Mouse (Mus musculus): ENCODE data around the gene Rrbp1. TPM values are rescaled to one million over a fixed set of nuclear protein-coding genes. Genes with fewer than 3 reads are reported as not detected.
A peak's percentile ranks its signal among the peaks of the same experiment; 100 is the strongest.

Gene Rrbp1
- total and polyA plus RNA-seq, 3 experiments: 39.7 to 85.3 (median 70.6) TPM

DNA sequence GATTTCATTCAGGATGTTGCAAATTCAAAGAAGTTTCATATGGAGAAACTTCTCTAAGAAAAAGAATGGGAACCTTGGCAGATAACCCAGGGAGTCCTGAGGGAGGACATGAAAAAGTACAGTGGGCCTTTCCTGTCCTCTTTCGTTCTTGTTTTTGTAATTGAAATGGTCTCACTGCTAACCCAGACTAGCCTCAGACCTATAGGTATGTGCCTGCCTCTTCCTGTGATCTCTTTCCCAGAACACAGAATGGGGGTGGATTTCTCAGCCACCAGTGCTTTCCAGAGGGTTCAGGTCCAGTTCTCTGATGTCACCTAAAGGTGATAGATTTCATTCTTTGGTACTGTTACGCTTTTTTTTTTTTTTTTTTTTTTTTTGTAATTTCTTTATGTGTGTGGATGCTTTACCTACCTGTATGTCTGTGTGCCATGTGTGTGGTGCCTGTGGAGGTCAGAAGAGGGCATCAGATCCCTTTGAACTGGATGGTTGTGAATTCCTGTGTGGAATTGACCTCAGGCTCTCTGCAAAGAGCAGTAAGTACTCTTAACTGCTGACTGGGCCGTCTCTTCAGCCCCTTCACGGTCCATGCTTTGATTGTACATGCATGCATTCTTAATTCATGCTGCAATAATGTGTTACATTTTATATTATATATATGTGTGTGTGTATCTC lies 92.1 kb downstream of the Rrbp1 start:
- no peak for TF ChIP-seq GATA1 (IDR thresholded peaks at IDR 0.05; ENCODE audit: borderline replicate concordance, low read length)
- no peak for TF ChIP-seq POLR2AphosphoS5 (IDR thresholded peaks at IDR 0.05; ENCODE audit: insufficient replicate concordance, low read depth, low read length)
- no peak for TF ChIP-seq GATA2 (IDR thresholded peaks at IDR 0.05; ENCODE audit: borderline replicate concordance, low read depth, low read length)
- no peak for TF ChIP-seq TAL1 (conservative IDR thresholded peaks at IDR 0.05; ENCODE audit: low read depth, low read length)
- no peak overlapping the region for H3K4me3 ChIP-seq (ENCODE audit: low read depth, low read length)
- DNase-seq (ENCODE audit: low spot score): no peak
- H3K27me3 ChIP-seq (ENCODE audit: insufficient read depth, low read length): no peaks in the 10 kb centered on the region
- no peak for ATAC-seq (ENCODE audit: extremely low read depth, insufficient number of reproducible peaks, low FRiP score, poor library complexity, severe bottlenecking)
- H3K9me3 ChIP-seq (replicated peaks): no peaks in the 10 kb centered on the region
- no peaks in the 10 kb centered on the region for H3K36me3 ChIP-seq (replicated peaks)
- peaks cover 29% of the 10 kb centered on the region for H3K4me1 ChIP-seq (ENCODE audit: insufficient read depth, low read depth, low read length)

DNA sequence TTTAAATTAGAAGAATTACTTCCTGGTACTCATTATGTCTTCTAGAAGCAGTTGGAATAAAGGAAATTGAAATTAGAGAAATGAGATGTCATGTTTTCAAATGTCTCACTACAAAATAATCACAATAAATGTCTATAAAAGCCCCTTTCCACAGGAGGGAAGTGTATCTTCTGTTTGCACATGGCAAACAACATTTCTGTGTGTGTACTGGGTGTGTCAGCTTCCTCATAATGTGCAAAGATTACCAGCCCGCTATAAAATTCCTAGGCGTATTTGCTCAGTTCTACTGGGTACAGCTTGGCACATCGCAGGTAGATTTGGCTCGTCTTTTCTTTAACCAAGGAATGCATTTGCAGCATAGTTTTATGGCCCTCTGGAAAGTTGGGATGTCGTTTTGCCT lies 93.4 kb downstream of the Rrbp1 start:
- no peaks in the 10 kb centered on the region for H3K9me3 ChIP-seq (replicated peaks)
- peaks cover 33% of the 10 kb centered on the region for H3K4me1 ChIP-seq (ENCODE audit: insufficient read depth, low read depth, low read length)
- H3K36me3 ChIP-seq (replicated peaks): no peaks in the 10 kb centered on the region
- no peak overlapping the region for H3K4me3 ChIP-seq (ENCODE audit: low read depth, low read length)
- ATAC-seq (ENCODE audit: extremely low read depth, insufficient number of reproducible peaks, low FRiP score, poor library complexity, severe bottlenecking) (no peak), DNase-seq (ENCODE audit: low spot score) (peak; percentile 8)
- H3K27me3 ChIP-seq (ENCODE audit: insufficient read depth, low read length): no peaks in the 10 kb centered on the region
- no peak for TF ChIP-seq GATA2 (IDR thresholded peaks at IDR 0.05; ENCODE audit: borderline replicate concordance, low read depth, low read length)
- TF ChIP-seq POLR2AphosphoS5 (IDR thresholded peaks at IDR 0.05; ENCODE audit: insufficient replicate concordance, low read depth, low read length): no peak
- no peak for TF ChIP-seq GATA1 (IDR thresholded peaks at IDR 0.05; ENCODE audit: borderline replicate concordance, low read length)
- TF ChIP-seq TAL1 (conservative IDR thresholded peaks at IDR 0.05; ENCODE audit: low read depth, low read length): no peak
- TF ChIP-seq CTCF (IDR thresholded peaks at IDR 0.05; ENCODE audit: low read depth, low read length): no peak

DNA sequence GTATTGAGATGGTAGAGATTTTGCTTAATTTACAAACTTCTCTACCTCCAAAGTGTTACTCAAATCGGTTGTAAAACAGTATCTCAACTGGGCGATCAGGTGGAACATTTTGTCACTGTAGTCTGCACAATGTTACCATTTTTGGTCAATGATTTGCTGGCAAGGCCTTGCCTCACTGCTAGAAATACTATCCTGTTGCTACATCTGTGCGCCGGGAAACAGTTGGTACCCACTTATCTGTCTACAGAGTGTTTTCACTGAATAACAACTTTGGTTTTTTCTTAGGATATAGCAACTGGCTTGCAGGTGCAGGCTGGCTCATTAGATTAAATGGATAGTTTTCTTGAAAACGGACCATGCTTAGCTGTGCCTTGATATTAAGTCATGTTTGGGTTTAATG lies 94.8 kb downstream of the Rrbp1 start:
- peak; percentile 18 for ATAC-seq (ENCODE audit: extremely low read depth, insufficient number of reproducible peaks, low FRiP score, poor library complexity, severe bottlenecking)

DNA sequence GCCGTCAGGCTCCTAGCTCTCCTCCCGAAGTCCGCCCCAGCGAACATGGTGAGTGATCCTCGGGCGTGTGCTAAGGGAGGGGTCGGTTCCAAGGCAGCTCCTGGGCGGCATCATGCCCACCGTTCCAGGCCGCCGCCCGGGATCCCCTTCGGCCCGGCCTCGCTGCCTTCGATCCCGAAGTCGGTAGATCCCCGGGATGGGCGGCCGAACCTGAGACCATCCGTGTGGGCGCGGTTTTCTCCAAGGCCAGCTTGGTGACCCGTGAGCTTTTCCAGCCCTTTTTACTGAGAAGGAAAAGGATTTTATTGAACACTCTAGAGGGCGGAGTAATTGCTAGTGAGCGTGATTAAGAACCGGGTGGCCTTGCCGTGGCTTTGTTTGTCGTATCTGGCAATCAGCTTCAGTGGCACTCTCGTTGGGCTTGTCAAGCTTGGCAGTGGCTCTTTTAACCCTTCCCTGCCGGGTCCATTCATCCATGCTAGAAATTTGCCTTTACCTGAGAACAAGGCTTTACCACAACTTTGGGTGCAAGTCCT lies 95.4 kb downstream of the Rrbp1 start:
- H3K9me3 ChIP-seq (replicated peaks): no peaks in the 10 kb centered on the region
- H3K36me3 ChIP-seq (replicated peaks): no peaks in the 10 kb centered on the region
- TF ChIP-seq GATA2 (IDR thresholded peaks at IDR 0.05; ENCODE audit: borderline replicate concordance, low read depth, low read length) (no peak), POLR2AphosphoS5 (IDR thresholded peaks at IDR 0.05; ENCODE audit: insufficient replicate concordance, low read depth, low read length) (no peak), GATA1 (IDR thresholded peaks at IDR 0.05; ENCODE audit: borderline replicate concordance, low read length) (no peak), TAL1 (conservative IDR thresholded peaks at IDR 0.05; ENCODE audit: low read depth, low read length) (no peak), CTCF (IDR thresholded peaks at IDR 0.05; ENCODE audit: low read depth, low read length) (no peak)
- no peak; the same call in 1 of the 2 replicates for ATAC-seq (ENCODE audit: extremely low read depth, insufficient number of reproducible peaks, low FRiP score, poor library complexity, severe bottlenecking)
- H3K27me3 ChIP-seq (ENCODE audit: insufficient read depth, low read length): no peaks in the 10 kb centered on the region
- H3K4me1 ChIP-seq (ENCODE audit: insufficient read depth, low read depth, low read length): peaks cover 46% of the 10 kb centered on the region
- H3K4me3 ChIP-seq (ENCODE audit: low read depth, low read length): peak overlapping the region; percentile 84
- no peak for DNase-seq (ENCODE audit: low spot score)

More for the DNA sequence above, 94.8 kb downstream of the Rrbp1 start:
- Histone ChIP-seq H3K27me3 (ENCODE audit: insufficient read depth, low read length) (no peaks in the 10 kb centered on the region), H3K4me3 (ENCODE audit: low read depth, low read length) (peak overlapping the region; percentile 84; the same call in 1 of the 2 replicates), H3K4me1 (ENCODE audit: insufficient read depth, low read depth, low read length) (peaks cover 41% of the 10 kb centered on the region), H3K9me3 (replicated peaks) (no peaks in the 10 kb centered on the region), H3K36me3 (replicated peaks) (no peaks in the 10 kb centered on the region)
- no peak for DNase-seq (ENCODE audit: low spot score)
- TF ChIP-seq TAL1 (conservative IDR thresholded peaks at IDR 0.05; ENCODE audit: low read depth, low read length) (0 out of 2 replicates have a peak, but pooled peaks have one; percentile 16), GATA1 (IDR thresholded peaks at IDR 0.05; ENCODE audit: borderline replicate concordance, low read length) (no peak), POLR2AphosphoS5 (IDR thresholded peaks at IDR 0.05; ENCODE audit: insufficient replicate concordance, low read depth, low read length) (no peak)

DNA sequence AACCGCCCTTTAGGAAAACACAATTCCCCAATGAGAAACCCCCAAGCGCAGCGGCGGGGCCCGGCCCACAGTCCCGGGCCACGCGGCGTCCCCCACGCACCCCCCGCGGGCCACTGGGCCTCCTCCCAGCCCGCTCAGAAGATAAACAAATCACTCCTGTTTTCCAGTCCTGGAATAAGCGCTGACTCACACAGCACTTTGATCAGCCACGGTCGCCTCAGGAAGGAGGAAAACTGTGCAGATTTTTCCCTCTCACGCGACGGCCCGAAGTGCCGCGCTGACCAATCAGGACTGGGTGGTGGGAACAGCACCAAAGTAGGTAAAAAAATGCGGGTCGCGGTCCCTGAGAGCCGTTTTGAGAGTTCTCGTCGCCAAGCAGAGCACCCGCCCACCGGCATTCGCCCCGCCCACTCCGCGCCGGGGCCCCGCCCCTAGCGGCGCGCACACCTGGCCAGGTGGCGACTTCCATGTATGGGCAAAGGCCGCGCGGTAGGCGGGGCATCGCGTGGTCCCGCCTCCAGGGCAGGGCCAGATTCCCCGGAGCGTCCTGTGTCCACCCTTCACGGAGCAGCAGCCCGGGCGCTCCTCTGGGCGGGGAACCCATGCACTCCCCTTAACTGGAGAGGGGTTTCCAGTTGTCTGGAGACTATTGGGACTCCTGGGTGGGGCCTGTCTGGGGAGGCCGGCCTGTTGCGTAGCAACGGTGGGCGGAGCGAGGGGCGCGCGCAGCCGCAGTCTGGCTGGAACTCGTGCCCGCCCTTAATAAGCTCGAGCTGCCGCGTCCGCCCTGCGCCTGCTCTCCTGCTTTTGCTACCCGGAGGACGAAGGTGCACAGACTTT lies 96.1 kb downstream of the Rrbp1 start, which contains the start of gene Dstn:
Gene Dstn (plus strand): TSS at position 561 of the 840 bp plus-strand sequence.
- ATAC-seq (ENCODE audit: extremely low read depth, insufficient number of reproducible peaks, low FRiP score, poor library complexity, severe bottlenecking): peak; percentile 62
- peak; percentile 70 for DNase-seq (ENCODE audit: low spot score)

GRCm38 (mm10) chr2:143914221-143914620 lies 96.8 kb downstream of the Rrbp1 start:
- ATAC-seq (ENCODE audit: extremely low read depth, insufficient number of reproducible peaks, low FRiP score, poor library complexity, severe bottlenecking) (no peak), DNase-seq (ENCODE audit: low spot score) (no peak)
- H3K36me3 ChIP-seq (replicated peaks): no peaks in the 10 kb centered on the region
- peaks cover 51% of the 10 kb centered on the region for H3K4me1 ChIP-seq (ENCODE audit: insufficient read depth, low read depth, low read length)
- peak overlapping the region; percentile 84; the same call in 1 of the 2 replicates for H3K4me3 ChIP-seq (ENCODE audit: low read depth, low read length)
- H3K27me3 ChIP-seq (ENCODE audit: insufficient read depth, low read length): no peaks in the 10 kb centered on the region
- TF ChIP-seq CTCF (IDR thresholded peaks at IDR 0.05; ENCODE audit: low read depth, low read length) (no peak), GATA2 (IDR thresholded peaks at IDR 0.05; ENCODE audit: borderline replicate concordance, low read depth, low read length) (no peak), TAL1 (conservative IDR thresholded peaks at IDR 0.05; ENCODE audit: low read depth, low read length) (no peak), POLR2AphosphoS5 (IDR thresholded peaks at IDR 0.05; ENCODE audit: insufficient replicate concordance, low read depth, low read length) (no peak)
- H3K9me3 ChIP-seq (replicated peaks): no peaks in the 10 kb centered on the region

More for the DNA sequence above, 96.1 kb downstream of the Rrbp1 start, which contains the start of gene Dstn:
- no peaks in the 10 kb centered on the region for H3K36me3 ChIP-seq (replicated peaks)
- peak within 1 kb of the TSS; percentile 84 for H3K4me3 ChIP-seq (ENCODE audit: low read depth, low read length)
- TF ChIP-seq GATA2 (IDR thresholded peaks at IDR 0.05; ENCODE audit: borderline replicate concordance, low read depth, low read length) (no peak), CTCF (IDR thresholded peaks at IDR 0.05; ENCODE audit: low read depth, low read length) (no peak), GATA1 (IDR thresholded peaks at IDR 0.05; ENCODE audit: borderline replicate concordance, low read length) (no peak), TAL1 (conservative IDR thresholded peaks at IDR 0.05; ENCODE audit: low read depth, low read length) (no peak), POLR2AphosphoS5 (IDR thresholded peaks at IDR 0.05; ENCODE audit: insufficient replicate concordance, low read depth, low read length) (no peak)
- H3K4me1 ChIP-seq (ENCODE audit: insufficient read depth, low read depth, low read length): peaks cover 50% of the 10 kb centered on the region
- no peaks in the 10 kb centered on the region for H3K27me3 ChIP-seq (ENCODE audit: insufficient read depth, low read length)
- H3K9me3 ChIP-seq (replicated peaks): no peaks in the 10 kb centered on the region
